Mouse (Mus musculus) layer of hippocampus, adult 6 months (tissue): ENCODE measurements around the gene Gm7903. TPM values are rescaled to one million over a fixed set of nuclear protein-coding genes. Genes with fewer than 3 reads are reported as not detected.

Source experiments
- long read RNA-seq, 2 experiments: library from polyadenylated mRNA; unstranded; transcript quantifications; one replicate each; pipeline ENCODE4 v2.0.0; 2019 to 2020
- polyA plus RNA-seq: library from polyadenylated mRNA; unstranded; fragments of <200 nt; fragmentation: Nextera tagmentation; gene quantifications from 2 replicates; pipeline ENCODE4 v1.2.3, GENCODE M21; 2021

Gene Gm7903
- not detected in 2 replicates for polyA plus RNA-seq
- long read RNA-seq, experiment 1: 0 reads
- long read RNA-seq, experiment 2: 0 reads

GRCm38 (mm10) chrX:135433535-135433934 is at the start of gene Gm7903:
Gene Gm7903, plus strand, starts transcription at chrX:135433835.

Other genes starting within 250 kb of the Gm7903 start
- gene Tceal6, start 223.1 kb upstream of the Gm7903 start, polyA plus RNA-seq: 58.8 and 60.5 TPM in 2 replicates
- not detected in 2 replicates for gene Pramel3, start 131.5 kb upstream of the Gm7903 start, polyA plus RNA-seq
- gene Gm5128, start 60.6 kb upstream of the Gm7903 start, polyA plus RNA-seq: not detected in 2 replicates
- not detected in 2 replicates for gene AV320801, start 60.8 kb downstream of the Gm7903 start, polyA plus RNA-seq
- gene Nxf7, start 164.9 kb downstream of the Gm7903 start, polyA plus RNA-seq: not detected in 2 replicates
- gene Prame, start 193.9 kb downstream of the Gm7903 start, polyA plus RNA-seq: not detected in 2 replicates